Mouse (Mus musculus) midbrain, embryonic 15.5 days (tissue): ENCODE measurements around the gene 1110051M20Rik. TPM values are rescaled to one million over a fixed set of nuclear protein-coding genes. Genes with fewer than 3 reads are reported as not detected.

Source experiments
- ATAC-seq: fragments of 200-750 bp; cut with Nextera tagmentation; replicated peaks from 2 replicates; pipeline ENCODE4 v1.8.0; 2017; ENCODE audit warnings: moderate TSS enrichment
- H3K27ac ChIP-seq: fragments of 300-500 bp; sonication (generic); 2 replicates; pipeline ENCODE4 v1.5.1; 2015; ENCODE audit warnings: mild to moderate bottlenecking, inconsistent platforms
- H3K27me3 ChIP-seq: fragments of 300-500 bp; sonication (generic); replicated peaks from 2 replicates; pipeline ENCODE4 v1.6.1; 2015; ENCODE audit warnings: inconsistent platforms
- H3K36me3 ChIP-seq: fragments of 300-500 bp; sonication (generic); replicated peaks from 2 replicates; pipeline ENCODE4 v1.6.1; 2015; ENCODE audit warnings: inconsistent platforms
- H3K4me1 ChIP-seq: fragments of 300-500 bp; sonication (generic); 2 replicates; pipeline ENCODE4 v1.6.1; 2015; ENCODE audit warnings: inconsistent platforms
- H3K4me2 ChIP-seq: fragments of 300-500 bp; sonication (generic); 2 replicates; pipeline ENCODE4 v1.6.1; 2015; ENCODE audit warnings: inconsistent platforms, mild to moderate bottlenecking, moderate library complexity
- H3K4me3 ChIP-seq: fragments of 300-500 bp; sonication (generic); 2 replicates; pipeline ENCODE4 v1.5.1; 2015; ENCODE audit warnings: mild to moderate bottlenecking, inconsistent platforms
- H3K9ac ChIP-seq: fragments of 300-500 bp; sonication (generic); 2 replicates; pipeline ENCODE4 v1.6.1; 2015; ENCODE audit warnings: mild to moderate bottlenecking, inconsistent platforms
- H3K9me3 ChIP-seq: fragments of 300-500 bp; sonication (generic); 2 replicates; pipeline ENCODE4 v1.6.1; 2016; ENCODE audit warnings: inconsistent platforms
- WGBS: fragments of 180-500 bp; shearing (Covaris S2); methylation state at CpG from one replicate; pipeline ENCODE4 v1.1.7; 2015; ENCODE audit warnings: mixed read lengths; 5-methylcytosine and 5-hydroxymethylcytosine counted together
- polyA plus RNA-seq: library from polyadenylated mRNA; unstranded; fragments of >200 nt; fragmentation: Nextera tagmentation; extraction: Ambion mirVana; gene quantifications from 2 replicates; pipeline ENCODE4 v1.2.1, GENCODE M21; 2015

1110051M20Rik gene
- polyA plus RNA-seq, 1 experiment from 2014 or later: 179 TPM

GRCm38 (mm10) chr2:91405071-91405470, 39.4 kb downstream of the 1110051M20Rik start:
- Histone ChIP-seq H3K27ac (no peak overlapping the region), H3K27me3 (no peaks in the 10 kb centered on the region), H3K9ac (no peak overlapping the region), H3K4me2 (no peak overlapping the region), H3K9me3 (no peaks in the 10 kb centered on the region), H3K4me3 (no peak overlapping the region), H3K36me3 (no peaks in the 10 kb centered on the region), H3K4me1 (peaks cover 3% of the 10 kb centered on the region)
- 93% methylated on average over 4 of the region's 4 CpGs for WGBS
- ATAC-seq: no peak

- Histone ChIP-seq H3K4me3 (no peak overlapping the region), H3K27me3 (no peaks in the 10 kb centered on the region), H3K9ac (no peak overlapping the region), H3K9me3 (no peaks in the 10 kb centered on the region), H3K4me1 (peaks cover 15% of the 10 kb centered on the region), H3K36me3 (no peaks in the 10 kb centered on the region), H3K27ac (peak overlapping the region; percentile 74), H3K4me2 (no peak overlapping the region)
- 2% methylated on average over 2 of the region's 2 CpGs for WGBS
- peak; percentile 80 for ATAC-seq
Measured at GRCm38 (mm10) chr2:91399727-91400126, 44.8 kb downstream of the 1110051M20Rik start.

GRCm38 (mm10) chr2:91399168-91399567, 45.3 kb downstream of the 1110051M20Rik start:
- peaks cover 15% of the 10 kb centered on the region for H3K4me1 ChIP-seq
- 24% methylated on average over 3 of the region's 3 CpGs for WGBS
- ATAC-seq: peak; percentile 65
- no peak overlapping the region for H3K4me3 ChIP-seq
- no peaks in the 10 kb centered on the region for H3K36me3 ChIP-seq
- H3K4me2 ChIP-seq: no peak overlapping the region
- no peaks in the 10 kb centered on the region for H3K27me3 ChIP-seq
- H3K9me3 ChIP-seq: no peaks in the 10 kb centered on the region
- H3K9ac ChIP-seq: no peak overlapping the region
- peak overlapping the region; percentile 74 for H3K27ac ChIP-seq

- H3K4me3 ChIP-seq: no peak overlapping the region
- WGBS: 45% methylated on average over 4 of the region's 4 CpGs
- peaks cover 2% of the 10 kb centered on the region for H3K4me1 ChIP-seq
- no peak overlapping the region for H3K4me2 ChIP-seq
- no peaks in the 10 kb centered on the region for H3K36me3 ChIP-seq
- no peak overlapping the region for H3K9ac ChIP-seq
- no peak overlapping the region for H3K27ac ChIP-seq
- no peak for ATAC-seq
- H3K9me3 ChIP-seq: no peaks in the 10 kb centered on the region
- no peaks in the 10 kb centered on the region for H3K27me3 ChIP-seq
Measured at GRCm38 (mm10) chr2:91394078-91394477, 50.4 kb downstream of the 1110051M20Rik start.

GRCm38 (mm10) chr2:91388738-91389137, 55.8 kb downstream of the 1110051M20Rik start:
- no peaks in the 10 kb centered on the region for H3K4me1 ChIP-seq
- H3K27me3 ChIP-seq: no peaks in the 10 kb centered on the region
- H3K27ac ChIP-seq: no peak overlapping the region
- H3K36me3 ChIP-seq: no peaks in the 10 kb centered on the region
- H3K4me2 ChIP-seq: no peak overlapping the region
- no peak overlapping the region for H3K9ac ChIP-seq
- no peaks in the 10 kb centered on the region for H3K9me3 ChIP-seq
- H3K4me3 ChIP-seq: no peak overlapping the region
- ATAC-seq: no peak
- 44% methylated on average over 3 of the region's 3 CpGs for WGBS

GRCm38 (mm10) chr2:91388281-91388680, 56.2 kb downstream of the 1110051M20Rik start:
- 50% methylated on average over 3 of the region's 3 CpGs for WGBS
- H3K27ac ChIP-seq: no peak overlapping the region
- no peak overlapping the region for H3K4me3 ChIP-seq
- no peaks in the 10 kb centered on the region for H3K4me1 ChIP-seq
- H3K9me3 ChIP-seq: no peaks in the 10 kb centered on the region
- H3K27me3 ChIP-seq: no peaks in the 10 kb centered on the region
- H3K36me3 ChIP-seq: no peaks in the 10 kb centered on the region
- ATAC-seq: no peak
- H3K9ac ChIP-seq: no peak overlapping the region
- H3K4me2 ChIP-seq: no peak overlapping the region

- ATAC-seq: no peak
- no peaks in the 10 kb centered on the region for H3K4me1 ChIP-seq
- H3K4me2 ChIP-seq: no peak overlapping the region
- H3K9ac ChIP-seq: no peak overlapping the region
- no peaks in the 10 kb centered on the region for H3K9me3 ChIP-seq
- H3K27me3 ChIP-seq: no peaks in the 10 kb centered on the region
- no peaks in the 10 kb centered on the region for H3K36me3 ChIP-seq
- no peak overlapping the region for H3K27ac ChIP-seq
- WGBS: 93% methylated on average over 6 of the region's 6 CpGs
- H3K4me3 ChIP-seq: no peak overlapping the region
Measured at GRCm38 (mm10) chr2:91387287-91387958, 57.1 kb downstream of the 1110051M20Rik start.

- H3K9me3 ChIP-seq: no peaks in the 10 kb centered on the region
- H3K27me3 ChIP-seq: no peaks in the 10 kb centered on the region
- 56% methylated on average over 5 of the region's 5 CpGs for WGBS
- ATAC-seq: no peak
- no peaks in the 10 kb centered on the region for H3K36me3 ChIP-seq
- no peak overlapping the region for H3K9ac ChIP-seq
- H3K4me2 ChIP-seq: no peak overlapping the region
- no peak overlapping the region for H3K27ac ChIP-seq
- no peak overlapping the region for H3K4me3 ChIP-seq
- H3K4me1 ChIP-seq: no peaks in the 10 kb centered on the region
Measured at GRCm38 (mm10) chr2:91386547-91387286, 57.8 kb downstream of the 1110051M20Rik start.

- Histone ChIP-seq H3K4me3 (no peak overlapping the region), H3K27me3 (no peaks in the 10 kb centered on the region), H3K4me2 (no peak overlapping the region), H3K27ac (no peak overlapping the region), H3K9ac (no peak overlapping the region), H3K9me3 (no peaks in the 10 kb centered on the region), H3K36me3 (no peaks in the 10 kb centered on the region), H3K4me1 (no peaks in the 10 kb centered on the region)
- 71% methylated on average over 6 of the region's 6 CpGs for WGBS
- ATAC-seq: no peak
Measured at GRCm38 (mm10) chr2:91383294-91383693, 61.2 kb downstream of the 1110051M20Rik start.

GRCm38 (mm10) chr2:91377038-91377437, 67.5 kb downstream of the 1110051M20Rik start:
- no peak overlapping the region for H3K27ac ChIP-seq

GRCm38 (mm10) chr2:91370314-91370713, 74.2 kb downstream of the 1110051M20Rik start:
- H3K9ac ChIP-seq: no peak overlapping the region
- no peaks in the 10 kb centered on the region for H3K36me3 ChIP-seq
- peaks cover 3% of the 10 kb centered on the region; the same call in 1 of the 2 replicates for H3K9me3 ChIP-seq
- H3K27ac ChIP-seq: no peak overlapping the region
- no peak overlapping the region for H3K4me3 ChIP-seq
- H3K4me1 ChIP-seq: no peaks in the 10 kb centered on the region
- ATAC-seq: no peak
- no peaks in the 10 kb centered on the region for H3K27me3 ChIP-seq
- H3K4me2 ChIP-seq: no peak overlapping the region
- 79% methylated on average over 2 of the region's 2 CpGs for WGBS

More at GRCm38 (mm10) chr2:91377038-91377437, 67.5 kb downstream of the 1110051M20Rik start:
- ATAC-seq: no peak
- Histone ChIP-seq H3K27me3 (no peaks in the 10 kb centered on the region), H3K4me2 (no peak overlapping the region), H3K9ac (no peak overlapping the region), H3K36me3 (no peaks in the 10 kb centered on the region), H3K4me1 (peaks cover 4% of the 10 kb centered on the region; the same call in 1 of the 2 replicates), H3K9me3 (no peaks in the 10 kb centered on the region), H3K4me3 (no peak overlapping the region)
- WGBS: 20% methylated on average over 7 of the region's 7 CpGs

GRCm38 (mm10) chr2:91363272-91363671, 81.2 kb downstream of the 1110051M20Rik start:
- Histone ChIP-seq H3K27ac (no peak overlapping the region), H3K4me1 (no peaks in the 10 kb centered on the region), H3K9me3 (peaks cover 3% of the 10 kb centered on the region; the same call in 1 of the 2 replicates), H3K4me3 (no peak overlapping the region), H3K27me3 (no peaks in the 10 kb centered on the region), H3K9ac (no peak overlapping the region), H3K36me3 (no peaks in the 10 kb centered on the region), H3K4me2 (no peak overlapping the region)
- 97% methylated on average over 2 of the region's 2 CpGs for WGBS
- ATAC-seq: no peak
